Mouse (Mus musculus): ENCODE measurements at regions not wholly inside any gene's neighbourhood (a gene's known extent, or its start where the extent isn't known, plus 50 kb on each side); places are given as distances from the start of the nearest gene placed in this dataset.
A peak's percentile ranks its signal among the peaks of the same experiment; 100 is the strongest.

GRCm38 (mm10) chr1:71472691-71473090 is 58.0 kb upstream of the Abca12 start:
- Histone ChIP-seq H3K9me3 (ENCODE audit: low read length) (no peaks in the 10 kb centered on the region), H3K4me3 (ENCODE audit: low read depth, low read length) (no peak overlapping the region), H3K27ac (ENCODE audit: low read depth, low read length) (no peak overlapping the region), H3K27me3 (ENCODE audit: insufficient read depth, low read length) (no peaks in the 10 kb centered on the region), H3K4me1 (ENCODE audit: insufficient read depth) (no peaks in the 10 kb centered on the region), H3K9ac (no peak overlapping the region), H3K4me2 (ENCODE audit: low read depth) (no peak overlapping the region), H3K36me3 (ENCODE audit: insufficient read depth) (no peaks in the 10 kb centered on the region)
- DNase-seq (no peak), ATAC-seq (no peak)
- no peak for TF ChIP-seq CTCF (IDR thresholded peaks at IDR 0.05; ENCODE audit: low read depth)

GRCm38 (mm10) chr1:71483149-71483548 is 68.4 kb upstream of the Abca12 start:
- Histone ChIP-seq H3K4me2 (ENCODE audit: low read depth) (no peak overlapping the region), H3K9me3 (ENCODE audit: low read length) (no peaks in the 10 kb centered on the region), H3K4me1 (ENCODE audit: insufficient read depth) (no peaks in the 10 kb centered on the region), H3K27ac (ENCODE audit: low read depth, low read length) (no peak overlapping the region), H3K27me3 (ENCODE audit: insufficient read depth, low read length) (no peaks in the 10 kb centered on the region), H3K9ac (no peak overlapping the region), H3K36me3 (ENCODE audit: insufficient read depth) (no peaks in the 10 kb centered on the region), H3K4me3 (ENCODE audit: low read depth, low read length) (no peak overlapping the region)
- ATAC-seq (no peak), DNase-seq (no peak)
- 91% methylated on average over 4 of the region's 4 CpGs for WGBS
- no peak for TF ChIP-seq CTCF (IDR thresholded peaks at IDR 0.05; ENCODE audit: low read depth)

GRCm38 (mm10) chr1:71494576-71494975 is 62.4 kb upstream of the Atic start:
- no peak for ATAC-seq
- 96% methylated on average over 4 of the region's 4 CpGs for WGBS

GRCm38 (mm10) chr1:71505898-71506297 is 51.1 kb upstream of the Atic start:
- H3K4me1 ChIP-seq (ENCODE audit: insufficient read depth), result 0 out of 2 replicates have a peak, but pooled peaks cover 4% of the 10 kb centered on the region
- peak overlapping the region; percentile 28; the same call in 1 of the 2 replicates for H3K9ac ChIP-seq
- H3K4me3 ChIP-seq (ENCODE audit: low read depth, low read length), result no peak overlapping the region
- peak overlapping the region; percentile 27; the same call in 1 of the 2 replicates for H3K4me2 ChIP-seq (ENCODE audit: low read depth)
- H3K36me3 ChIP-seq (ENCODE audit: insufficient read depth), result no peaks in the 10 kb centered on the region
- WGBS, result 4% methylated on average over 5 of the region's 5 CpGs
- no peaks in the 10 kb centered on the region for H3K27me3 ChIP-seq (ENCODE audit: insufficient read depth, low read length)
- H3K9me3 ChIP-seq (ENCODE audit: low read length), result no peaks in the 10 kb centered on the region
- ATAC-seq (no peak), DNase-seq (peak; percentile 74)
- TF ChIP-seq CTCF (IDR thresholded peaks at IDR 0.05; ENCODE audit: low read depth), result peak; percentile 75
- no peak overlapping the region for H3K27ac ChIP-seq (ENCODE audit: low read depth, low read length)

More at GRCm38 (mm10) chr1:71494576-71494975, 62.4 kb upstream of the Atic start:
- TF ChIP-seq CTCF (IDR thresholded peaks at IDR 0.05; ENCODE audit: low read depth), result no peak
- Histone ChIP-seq H3K27ac (ENCODE audit: low read depth, low read length) (no peak overlapping the region), H3K27me3 (ENCODE audit: insufficient read depth, low read length) (no peaks in the 10 kb centered on the region), H3K9me3 (ENCODE audit: low read length) (no peaks in the 10 kb centered on the region), H3K9ac (no peak overlapping the region), H3K4me1 (ENCODE audit: insufficient read depth) (no peaks in the 10 kb centered on the region), H3K4me2 (ENCODE audit: low read depth) (no peak overlapping the region), H3K4me3 (ENCODE audit: low read depth, low read length) (no peak overlapping the region), H3K36me3 (ENCODE audit: insufficient read depth) (no peaks in the 10 kb centered on the region)
- no peak for DNase-seq

GRCm38 (mm10) chr1:71506534-71506933 is 50.4 kb upstream of the Atic start:
- 43% methylated on average over 3 of the region's 3 CpGs for WGBS
- Histone ChIP-seq H3K9me3 (ENCODE audit: low read length) (no peaks in the 10 kb centered on the region), H3K4me1 (ENCODE audit: insufficient read depth) (0 out of 2 replicates have a peak, but pooled peaks cover 4% of the 10 kb centered on the region), H3K4me3 (ENCODE audit: low read depth, low read length) (no peak overlapping the region), H3K27me3 (ENCODE audit: insufficient read depth, low read length) (no peaks in the 10 kb centered on the region), H3K36me3 (ENCODE audit: insufficient read depth) (no peaks in the 10 kb centered on the region), H3K9ac (no peak overlapping the region), H3K4me2 (ENCODE audit: low read depth) (no peak overlapping the region), H3K27ac (ENCODE audit: low read depth, low read length) (no peak overlapping the region)
- TF ChIP-seq CTCF (IDR thresholded peaks at IDR 0.05; ENCODE audit: low read depth), result no peak
- DNase-seq (no peak), ATAC-seq (no peak; the same call in 1 of the 2 replicates)
